Mouse (Mus musculus) embryonic facial prominence, embryonic 11.5 days (tissue): ENCODE results near the gene Slc38a1. TPM values are rescaled to one million over a fixed set of nuclear protein-coding genes. Genes with fewer than 3 reads are reported as not detected.
A peak's percentile ranks its signal among the peaks of the same experiment; 100 is the strongest.

Experiments used
- ATAC-seq: fragments of 200-750 bp; cut with Nextera tagmentation; replicated peaks from 2 replicates; pipeline ENCODE4 v1.8.0; 2017; ENCODE audit warnings: low read depth; ENCODE audit not compliant: insufficient number of reproducible peaks, low FRiP score, low TSS enrichment
- DNase-seq: peaks from one replicate; pipeline ENCODE4 v3.0.0-alpha.2; 2015; ENCODE audit warnings: low spot score
- H3K27ac ChIP-seq: fragments of 300-500 bp; sonication (generic); replicated peaks from 2 replicates; pipeline ENCODE4 v1.5.1; 2014; ENCODE audit warnings: mild to moderate bottlenecking, low read depth, low read length, control low read depth
- H3K27me3 ChIP-seq: fragments of 300-500 bp; sonication (generic); 2 replicates; pipeline ENCODE4 v1.6.1; 2014; ENCODE audit warnings: mild to moderate bottlenecking, low read length, moderate library complexity, mixed read lengths; ENCODE audit not compliant: control insufficient read depth, insufficient read depth
- H3K36me3 ChIP-seq: fragments of 300-500 bp; sonication (generic); replicated peaks from 2 replicates; pipeline ENCODE4 v1.6.1; 2014; ENCODE audit warnings: low read depth, mild to moderate bottlenecking, low read length, moderate library complexity, mixed read lengths; ENCODE audit not compliant: control insufficient read depth, insufficient read depth
- H3K4me1 ChIP-seq: fragments of 300-500 bp; sonication (generic); 2 replicates; pipeline ENCODE4 v1.6.1; 2014; ENCODE audit warnings: low read length, mixed read lengths; ENCODE audit not compliant: control insufficient read depth, insufficient read depth
- H3K4me2 ChIP-seq: fragments of 300-500 bp; sonication (generic); 2 replicates; pipeline ENCODE4 v1.6.1; 2014; ENCODE audit warnings: low read depth, mild to moderate bottlenecking, control low read depth, low read length, moderate library complexity
- H3K4me3 ChIP-seq: fragments of 300-500 bp; sonication (generic); 2 replicates; pipeline ENCODE4 v1.5.1; 2014; ENCODE audit warnings: low read depth, low read length, control low read depth
- H3K9ac ChIP-seq: fragments of 300-500 bp; sonication (generic); replicated peaks from 2 replicates; pipeline ENCODE4 v1.6.1; 2014; ENCODE audit warnings: mild to moderate bottlenecking, control low read depth, low read length
- H3K9me3 ChIP-seq: fragments of 300-500 bp; sonication (generic); replicated peaks from 2 replicates; pipeline ENCODE4 v1.6.1; 2016; ENCODE audit warnings: mild to moderate bottlenecking, low read length, inconsistent platforms, mixed read lengths; ENCODE audit not compliant: control insufficient read depth
- WGBS: fragments of 180-500 bp; shearing (Covaris S2); extraction: QIAGEN DNeasy Blood & Tissue Kit; methylation state at CpG from one replicate; pipeline ENCODE4 v1.1.7; 2014; 5-methylcytosine and 5-hydroxymethylcytosine counted together
- polyA plus RNA-seq: library from polyadenylated mRNA; unstranded; fragments of >200 nt; fragmentation: Nextera tagmentation; extraction: Ambion mirVana; gene quantifications from 2 replicates; pipeline ENCODE4 v1.2.1, GENCODE M21; 2014

The Slc38a1 gene
- polyA plus RNA-seq, 1 experiment from 2014 or later = 101 TPM

DNA sequence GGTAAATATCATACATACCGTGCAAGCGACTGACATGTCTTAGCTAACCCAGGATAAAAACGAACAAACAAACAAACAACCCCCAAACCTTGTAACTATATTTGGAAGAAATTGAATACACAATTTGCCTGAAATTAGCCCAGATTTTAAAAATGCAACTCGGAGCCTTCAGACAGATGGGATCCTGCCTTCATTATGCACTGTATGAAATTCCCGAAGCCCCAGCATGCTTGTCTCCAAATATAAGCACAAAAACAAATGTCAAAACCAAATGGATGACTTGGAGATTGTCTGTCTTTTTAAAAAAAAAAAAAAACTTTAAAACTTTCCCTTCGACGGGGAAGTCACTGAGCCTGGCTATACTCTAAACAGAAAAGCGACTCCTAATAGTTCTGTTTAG is 54.7 kb downstream of the Slc38a1 start:
- Histone ChIP-seq H3K9ac (no peak overlapping the region), H3K9me3 (no peaks in the 10 kb centered on the region), H3K27me3 (no peaks in the 10 kb centered on the region), H3K27ac (no peak overlapping the region), H3K4me3 (no peak overlapping the region), H3K4me2 (no peak overlapping the region), H3K36me3 (peaks cover 15% of the 10 kb centered on the region), H3K4me1 (no peaks in the 10 kb centered on the region)
- DNase-seq (no peak), ATAC-seq (no peak)
- WGBS = 95% methylated on average over 8 of the region's 8 CpGs

DNA sequence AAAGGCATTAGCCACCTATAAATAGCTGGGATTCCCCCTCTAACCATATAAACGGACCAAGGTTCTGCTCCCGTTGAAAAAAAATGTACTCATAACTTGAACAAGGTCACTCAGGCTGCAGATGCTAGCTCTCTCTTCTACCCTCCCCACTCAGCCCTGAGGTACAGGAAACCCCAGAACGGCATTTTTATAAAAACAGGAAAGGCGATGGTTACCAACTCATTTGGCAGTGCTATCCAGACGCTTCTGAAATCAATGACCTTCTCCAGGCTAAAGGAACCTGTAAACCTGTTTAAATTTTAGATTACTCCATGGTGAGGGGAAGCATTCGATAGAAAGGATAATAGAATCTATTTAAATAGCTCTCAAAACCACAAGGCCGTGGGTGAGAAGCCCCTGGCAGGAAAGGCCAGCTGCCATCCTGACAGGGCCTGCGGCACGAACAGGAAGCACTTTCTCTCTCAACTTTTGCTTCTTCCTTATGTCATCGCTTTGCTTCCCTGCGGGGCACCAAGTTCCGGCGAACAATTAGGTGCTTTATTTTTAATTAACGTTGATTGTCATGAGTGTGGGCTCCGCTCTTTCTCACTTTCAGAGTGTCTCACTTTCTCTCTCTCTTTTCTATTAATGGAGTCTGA is 59.2 kb downstream of the Slc38a1 start:
- H3K27ac ChIP-seq = no peak overlapping the region
- H3K27me3 ChIP-seq = no peaks in the 10 kb centered on the region
- no peak for DNase-seq
- WGBS = 92% methylated on average over 15 of the region's 15 CpGs
- H3K9ac ChIP-seq = no peak overlapping the region
- no peaks in the 10 kb centered on the region for H3K9me3 ChIP-seq
- no peak for ATAC-seq
- H3K4me3 ChIP-seq = no peak overlapping the region
- H3K36me3 ChIP-seq = peaks cover 16% of the 10 kb centered on the region
- no peak overlapping the region for H3K4me2 ChIP-seq
- no peaks in the 10 kb centered on the region for H3K4me1 ChIP-seq

DNA sequence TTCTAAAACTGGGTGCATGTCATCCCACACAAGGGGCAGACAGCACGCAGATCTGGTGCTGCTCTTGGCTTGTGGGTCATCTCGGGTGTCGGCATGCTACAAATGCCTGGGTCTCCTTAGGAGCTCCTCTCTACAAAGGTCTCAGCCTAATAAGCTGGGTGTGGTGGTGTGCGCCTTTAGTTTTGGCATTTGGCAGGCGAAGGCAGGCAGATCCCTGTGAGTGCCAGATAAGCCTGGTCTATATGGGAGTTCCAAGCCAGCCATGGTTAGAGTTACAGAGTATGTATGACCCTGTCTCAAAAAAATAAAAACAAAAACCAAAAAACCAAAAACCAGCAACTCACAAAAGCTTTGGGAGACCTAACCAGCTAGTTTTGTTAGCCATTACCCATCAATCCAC is 65.7 kb downstream of the Slc38a1 start:
- H3K4me3 ChIP-seq = no peak overlapping the region
- H3K27me3 ChIP-seq = no peaks in the 10 kb centered on the region
- no peak overlapping the region for H3K9ac ChIP-seq
- H3K4me1 ChIP-seq = no peaks in the 10 kb centered on the region
- H3K27ac ChIP-seq = no peak overlapping the region
- 94% methylated on average over 5 of the region's 5 CpGs for WGBS
- no peaks in the 10 kb centered on the region for H3K9me3 ChIP-seq
- ATAC-seq (no peak), DNase-seq (no peak)
- H3K4me2 ChIP-seq = no peak overlapping the region
- peaks cover 10% of the 10 kb centered on the region for H3K36me3 ChIP-seq

DNA sequence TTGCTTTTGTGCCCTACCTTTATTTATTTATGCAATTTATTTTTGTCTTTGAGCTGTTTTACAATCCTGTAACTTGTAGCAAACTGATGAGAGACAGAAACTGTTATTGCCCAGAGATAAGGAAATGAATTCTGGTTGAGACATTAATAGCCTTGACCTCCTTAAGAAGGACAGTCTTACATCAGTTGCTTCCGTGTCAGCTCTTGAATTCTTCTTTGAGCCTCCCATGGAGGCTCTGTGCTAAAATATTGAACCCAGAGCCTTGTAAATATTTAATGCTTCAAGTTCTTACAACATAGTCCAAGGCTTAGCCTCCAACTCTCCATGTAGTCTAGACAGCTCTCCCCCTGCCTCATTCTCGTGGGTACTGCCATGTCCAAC is 73.7 kb downstream of the Slc38a1 start:
- DNase-seq (no peak), ATAC-seq (no peak)
- no peaks in the 10 kb centered on the region for H3K36me3 ChIP-seq
- no peaks in the 10 kb centered on the region for H3K27me3 ChIP-seq
- 77% methylated on average over 2 of the region's 2 CpGs for WGBS
- H3K9ac ChIP-seq = no peak overlapping the region
- no peak overlapping the region for H3K27ac ChIP-seq
- no peaks in the 10 kb centered on the region for H3K9me3 ChIP-seq
- no peak overlapping the region for H3K4me3 ChIP-seq
- no peaks in the 10 kb centered on the region for H3K4me1 ChIP-seq
- H3K4me2 ChIP-seq = no peak overlapping the region

DNA sequence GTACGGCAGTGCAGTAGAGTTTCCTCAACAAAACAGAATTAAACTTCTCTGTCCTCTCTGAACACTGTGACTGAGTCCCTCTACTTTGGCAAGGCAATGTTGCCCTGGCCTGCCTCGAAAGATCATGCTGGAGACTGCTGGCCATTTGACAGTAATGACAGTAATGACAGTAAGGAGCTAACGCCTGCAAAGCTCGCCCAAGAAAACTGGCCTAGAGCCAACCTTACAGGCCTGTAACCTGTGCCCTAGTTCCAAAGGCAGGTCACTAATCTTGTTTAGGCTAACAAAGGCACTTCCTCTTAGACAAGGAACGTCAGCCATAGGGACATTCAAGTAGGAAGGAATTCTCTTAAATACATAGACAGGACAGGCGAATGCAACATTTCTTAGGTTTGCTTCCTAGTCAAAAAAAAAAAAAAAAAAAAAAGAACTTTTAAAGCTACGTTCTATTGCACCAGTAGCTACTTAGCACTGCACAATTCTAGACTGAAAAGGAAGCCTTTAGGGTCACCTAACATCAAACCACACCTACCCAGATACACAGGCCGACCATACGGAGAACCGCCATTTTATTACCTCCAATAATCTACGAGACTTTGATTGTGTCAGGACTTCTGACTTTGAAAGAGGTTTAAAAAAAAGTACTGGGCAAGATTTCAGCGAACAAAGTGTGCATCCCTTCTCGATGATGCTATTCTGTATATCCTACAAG is 74.3 kb downstream of the Slc38a1 start:
- Histone ChIP-seq H3K27me3 (no peaks in the 10 kb centered on the region), H3K4me2 (no peak overlapping the region), H3K4me3 (no peak overlapping the region), H3K36me3 (no peaks in the 10 kb centered on the region), H3K9me3 (no peaks in the 10 kb centered on the region), H3K27ac (no peak overlapping the region), H3K4me1 (no peaks in the 10 kb centered on the region), H3K9ac (no peak overlapping the region)
- DNase-seq = no peak
- 82% methylated on average over 13 of the region's 13 CpGs for WGBS
- ATAC-seq = no peak

DNA sequence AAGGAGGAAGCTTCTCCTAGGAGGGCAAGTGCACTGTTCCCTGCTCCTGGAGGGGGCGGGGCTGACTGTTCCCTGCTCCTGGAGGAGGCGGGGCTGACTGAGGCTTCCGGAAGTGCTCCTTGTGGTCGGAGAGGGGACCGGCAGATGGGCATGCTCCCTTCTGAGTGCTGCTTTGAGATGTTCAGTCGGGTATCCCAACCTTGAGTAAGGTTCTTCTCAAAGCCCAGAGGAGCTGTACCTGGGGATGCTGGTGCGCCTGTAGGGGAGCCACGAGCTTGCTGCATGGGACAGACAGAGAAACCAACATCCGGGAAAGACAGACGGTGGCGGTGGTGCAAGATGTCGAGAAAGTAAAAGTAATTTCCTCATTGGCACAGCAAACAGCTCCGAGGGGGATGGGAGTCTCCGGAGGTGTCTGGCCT is 75.9 kb downstream of the Slc38a1 start:
- Histone ChIP-seq H3K27me3 (no peaks in the 10 kb centered on the region), H3K4me1 (no peaks in the 10 kb centered on the region), H3K4me2 (peak overlapping the region; percentile 41), H3K9me3 (no peaks in the 10 kb centered on the region), H3K4me3 (peak overlapping the region; percentile 29), H3K9ac (peak overlapping the region; percentile 32; the same call in 1 of the 2 replicates), H3K27ac (no peak overlapping the region), H3K36me3 (no peaks in the 10 kb centered on the region)
- WGBS = 8% methylated on average over 14 of the region's 14 CpGs
- 0 out of 2 replicates have a peak, but pooled peaks have one; percentile 49 for ATAC-seq
- DNase-seq = peak; percentile 77

DNA sequence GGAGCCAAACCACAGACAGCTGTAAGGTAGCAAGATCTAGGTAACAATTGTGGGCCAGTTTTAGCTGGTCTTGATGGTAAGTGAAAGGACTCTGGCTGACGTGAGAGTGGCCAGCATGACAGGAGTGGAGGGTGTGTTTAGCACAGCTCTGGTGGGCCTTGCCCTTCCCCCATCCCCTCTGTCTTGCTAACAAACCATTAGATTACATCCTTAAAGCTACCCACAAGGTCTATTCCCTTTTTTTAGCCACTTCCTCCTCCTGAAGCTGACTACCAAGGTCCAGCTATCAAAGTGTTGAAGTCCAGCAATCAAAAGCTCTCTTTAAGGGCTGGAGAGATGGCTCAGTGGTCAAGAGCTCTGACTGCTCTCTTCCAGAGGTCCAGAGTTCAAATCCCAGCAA is 78.9 kb downstream of the Slc38a1 start:
- no peaks in the 10 kb centered on the region for H3K36me3 ChIP-seq
- no peaks in the 10 kb centered on the region for H3K27me3 ChIP-seq
- no peak overlapping the region for H3K4me3 ChIP-seq
- H3K4me1 ChIP-seq = no peaks in the 10 kb centered on the region
- no peak overlapping the region for H3K9ac ChIP-seq
- 89% methylated on average over 1 of the region's 1 CpGs for WGBS
- H3K4me2 ChIP-seq = no peak overlapping the region
- no peak for ATAC-seq
- H3K9me3 ChIP-seq = no peaks in the 10 kb centered on the region
- H3K27ac ChIP-seq = no peak overlapping the region
- no peak for DNase-seq

DNA sequence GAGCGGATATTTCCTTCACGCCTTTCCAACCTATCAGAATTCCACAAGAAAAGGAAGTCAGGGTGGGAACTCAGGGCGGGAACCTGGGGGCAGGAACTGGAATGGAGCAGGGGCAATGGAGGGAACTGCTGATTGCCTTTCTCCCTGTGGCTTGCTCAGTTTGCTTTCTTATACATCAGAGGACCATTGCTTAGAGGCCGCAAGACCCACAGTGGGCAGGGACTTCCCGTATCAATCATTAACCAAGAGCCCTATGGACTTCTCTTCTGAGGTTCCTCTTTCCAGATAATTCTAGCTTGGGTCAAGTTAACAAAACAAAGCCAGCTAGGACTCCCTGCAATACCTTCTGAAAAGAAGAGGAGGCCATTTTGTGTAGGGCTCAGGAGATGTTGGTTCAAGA is 80.2 kb downstream of the Slc38a1 start:
- WGBS = 90% methylated on average over 5 of the region's 5 CpGs
- H3K4me2 ChIP-seq = no peak overlapping the region
- no peaks in the 10 kb centered on the region for H3K4me1 ChIP-seq
- H3K9me3 ChIP-seq = no peaks in the 10 kb centered on the region
- DNase-seq = no peak
- ATAC-seq = no peak
- H3K27ac ChIP-seq = no peak overlapping the region
- no peaks in the 10 kb centered on the region for H3K36me3 ChIP-seq
- H3K4me3 ChIP-seq = no peak overlapping the region
- no peaks in the 10 kb centered on the region for H3K27me3 ChIP-seq
- no peak overlapping the region for H3K9ac ChIP-seq
